Mouse (Mus musculus): ENCODE measurements at regions not wholly inside any gene's neighbourhood (a gene's known extent, or its start where the extent isn't known, plus 50 kb on each side); places are given as distances from the start of the nearest gene placed in this dataset.

DNA sequence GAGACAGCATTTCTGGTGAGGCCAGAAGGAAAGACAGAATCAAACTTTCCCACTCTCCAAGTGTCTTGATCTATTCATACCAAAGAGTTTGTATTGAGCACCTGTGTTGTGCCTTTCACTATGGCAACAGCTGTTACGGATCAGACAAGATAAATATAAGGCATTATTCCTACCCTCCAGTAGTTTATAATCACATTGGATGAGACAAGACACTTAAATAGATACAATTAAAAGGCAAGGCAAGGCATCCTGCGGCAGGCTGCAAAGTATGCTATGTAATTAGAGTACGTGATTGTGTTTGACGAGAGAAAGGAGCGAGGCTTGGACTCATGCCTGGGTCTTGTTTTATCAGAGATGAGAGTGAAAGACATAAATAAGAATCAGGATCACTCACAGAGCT, 119.2 kb upstream of the Tom1l1 start:
- no peaks in the 10 kb centered on the region for H3K79me2 ChIP-seq (replicated peaks; ENCODE audit: control insufficient read depth, extremely low read depth, insufficient read depth, poor library complexity, severe bottlenecking)
- DNase-seq (ENCODE audit: extremely low read depth), result no peak
- H3K27me3 ChIP-seq (replicated peaks), result no peaks in the 10 kb centered on the region
- dilution Hi-C loops (cut with MboI; ENCODE audit: extremely low pct_ligation_motif_present, extremely low pct_unique_long_range_greater_than_20kb, low sequenced_read_pairs), result no loop called here
- no peak overlapping the region for H3K4me3 ChIP-seq (replicated peaks in 1 of 3; ENCODE audit: low read depth in 2 of 3, low read length in 2 of 3, poor library complexity in 1 of 3)
- no peak overlapping the region for H3K4me2 ChIP-seq (ENCODE audit: insufficient read depth, low read depth, poor library complexity, severe bottlenecking)
- H3K9me3 ChIP-seq (replicated peaks; ENCODE audit: low read length), result peaks cover 61% of the 10 kb centered on the region
- no peak for TF ChIP-seq JUND (conservative IDR thresholded peaks at IDR 0.05; ENCODE audit: low read depth, low read length)
- no peak for TF ChIP-seq EP300 (IDR thresholded peaks at IDR 0.05; ENCODE audit: low read length)
- TF ChIP-seq ZNF384 (IDR thresholded peaks at IDR 0.05; ENCODE audit: low read depth, low read length), result no peak
- TF ChIP-seq MAZ (IDR thresholded peaks at IDR 0.05; ENCODE audit: low read depth, low read length), result no peak
- no peak for TF ChIP-seq KAT2A (IDR thresholded peaks at IDR 0.05; ENCODE audit: insufficient replicate concordance, low read length)
- TF ChIP-seq ZMIZ1 (IDR thresholded peaks at IDR 0.05; ENCODE audit: low read depth, low read length), result no peak
- TF ChIP-seq NELFE (IDR thresholded peaks at IDR 0.05; ENCODE audit: low read depth, low read length), result no peak
- TF ChIP-seq ELF1 (IDR thresholded peaks at IDR 0.05; ENCODE audit: low read depth, low read length), result no peak
- no peak for TF ChIP-seq HCFC1 (IDR thresholded peaks at IDR 0.05; ENCODE audit: low read depth, low read length)
- TF ChIP-seq JUN (IDR thresholded peaks at IDR 0.05; ENCODE audit: insufficient read depth, low read depth, low read length), result no peak
- no peak for TF ChIP-seq MXI1 (IDR thresholded peaks at IDR 0.05; ENCODE audit: low read depth, low read length)
- TF ChIP-seq ZC3H11A (IDR thresholded peaks at IDR 0.05; ENCODE audit: low read depth, low read length), result no peak
- no peak for TF ChIP-seq SIN3A (IDR thresholded peaks at IDR 0.05; ENCODE audit: low read length)
- no peak for TF ChIP-seq IRF4 (IDR thresholded peaks at IDR 0.05; ENCODE audit: low read depth, low read length)
- TF ChIP-seq ZKSCAN1 (IDR thresholded peaks at IDR 0.05; ENCODE audit: borderline replicate concordance, low read depth, low read length), result no peak
- TF ChIP-seq SMC3 (IDR thresholded peaks at IDR 0.05; ENCODE audit: low read depth, low read length), result no peak
- TF ChIP-seq NRF1 (IDR thresholded peaks at IDR 0.05; ENCODE audit: low read depth, low read length), result no peak
- TF ChIP-seq RAD21 (IDR thresholded peaks at IDR 0.05; ENCODE audit: low read depth, low read length), result no peak
- no peak for TF ChIP-seq ETS1 (conservative IDR thresholded peaks at IDR 0.05; ENCODE audit: low read depth, low read length)
- no peak for TF ChIP-seq USF2 (conservative IDR thresholded peaks at IDR 0.05; ENCODE audit: low read depth, low read length)
- no peak overlapping the region for H3K27ac ChIP-seq (ENCODE audit: insufficient read depth, low read depth)
- no peaks in the 10 kb centered on the region for H3K36me3 ChIP-seq (replicated peaks in 1 of 2; ENCODE audit: control insufficient read depth in 1 of 2, insufficient read depth in 1 of 2, low read length in 1 of 2)
- in situ Hi-C loops (cut with MboI; ENCODE audit: low pct_ligation_motif_present, low pct_unique_long_range_greater_than_20kb, low sequenced_read_pairs), result no loop called here
- H3K4me1 ChIP-seq (ENCODE audit: control insufficient read depth in 1 of 2, insufficient read depth in 2 of 2), result no peaks in the 10 kb centered on the region
- no peak overlapping the region for H3K9ac ChIP-seq (ENCODE audit: insufficient read depth, low read depth)

- Histone ChIP-seq H3K27ac (ENCODE audit: insufficient read depth, low read depth) (no peak overlapping the region), H3K27me3 (replicated peaks) (no peaks in the 10 kb centered on the region), H3K4me1 (ENCODE audit: control insufficient read depth in 1 of 2, insufficient read depth in 2 of 2) (no peaks in the 10 kb centered on the region), H3K79me2 (replicated peaks; ENCODE audit: control insufficient read depth, extremely low read depth, insufficient read depth, poor library complexity, severe bottlenecking) (no peaks in the 10 kb centered on the region), H3K9me3 (replicated peaks; ENCODE audit: low read length) (peaks cover 59% of the 10 kb centered on the region), H3K4me3 (replicated peaks in 1 of 3; ENCODE audit: low read depth in 2 of 3, low read length in 2 of 3, poor library complexity in 1 of 3) (no peak overlapping the region), H3K9ac (ENCODE audit: insufficient read depth, low read depth) (no peak overlapping the region), H3K4me2 (ENCODE audit: insufficient read depth, low read depth, poor library complexity, severe bottlenecking) (no peak overlapping the region), H3K36me3 (replicated peaks in 1 of 2; ENCODE audit: control insufficient read depth in 1 of 2, insufficient read depth in 1 of 2, low read length in 1 of 2) (no peaks in the 10 kb centered on the region)
- TF ChIP-seq BHLHE40 (IDR thresholded peaks at IDR 0.05; ENCODE audit: low read depth, low read length), result no peak
- TF ChIP-seq CTCF (conservative IDR thresholded peaks at IDR 0.05 in 1 of 2, IDR thresholded peaks at IDR 0.05 in 1 of 2; ENCODE audit: low read depth in 2 of 2, low read length in 2 of 2), result no peak
- no peak for TF ChIP-seq ZNF384 (IDR thresholded peaks at IDR 0.05; ENCODE audit: low read depth, low read length)
- TF ChIP-seq POLR2A (IDR thresholded peaks at IDR 0.05; ENCODE audit: low read depth, low read length), result no peak
- TF ChIP-seq KAT2A (IDR thresholded peaks at IDR 0.05; ENCODE audit: insufficient replicate concordance, low read length), result no peak
- TF ChIP-seq RAD21 (IDR thresholded peaks at IDR 0.05; ENCODE audit: low read depth, low read length), result no peak
- no peak for TF ChIP-seq MAX (IDR thresholded peaks at IDR 0.05; ENCODE audit: low read length)
- TF ChIP-seq UBTF (IDR thresholded peaks at IDR 0.05; ENCODE audit: low read depth, low read length), result no peak
- TF ChIP-seq ELF1 (IDR thresholded peaks at IDR 0.05; ENCODE audit: low read depth, low read length), result no peak
- no peak for TF ChIP-seq JUN (IDR thresholded peaks at IDR 0.05; ENCODE audit: insufficient read depth, low read depth, low read length)
- no peak for TF ChIP-seq CHD2 (IDR thresholded peaks at IDR 0.05; ENCODE audit: low read length)
- TF ChIP-seq ZC3H11A (IDR thresholded peaks at IDR 0.05; ENCODE audit: low read depth, low read length), result no peak
- no peak for TF ChIP-seq MYC (IDR thresholded peaks at IDR 0.05; ENCODE audit: low read depth, low read length)
- no peak for TF ChIP-seq POLR2AphosphoS2 (IDR thresholded peaks at IDR 0.05; ENCODE audit: low read depth, low read length)
- TF ChIP-seq TCF12 (IDR thresholded peaks at IDR 0.05; ENCODE audit: low read depth, low read length), result no peak
- no peak for TF ChIP-seq E2F4 (IDR thresholded peaks at IDR 0.05; ENCODE audit: insufficient replicate concordance, low read depth, low read length)
- no peak for TF ChIP-seq CHD1 (IDR thresholded peaks at IDR 0.05; ENCODE audit: low read depth, low read length)
- dilution Hi-C loops (cut with MboI; ENCODE audit: extremely low pct_ligation_motif_present, extremely low pct_unique_long_range_greater_than_20kb, low sequenced_read_pairs) (no loop called here), in situ Hi-C loops (cut with MboI; ENCODE audit: low pct_ligation_motif_present, low pct_unique_long_range_greater_than_20kb, low sequenced_read_pairs) (no loop called here)
- no peak for DNase-seq (ENCODE audit: extremely low read depth)
Measured at GRCm38 (mm10) chr11:90802569-90803363, 114.6 kb upstream of the Tom1l1 start.

Measured in CH12.LX (cell line).